Mouse (Mus musculus) left cerebral cortex, adult 2 months (tissue): ENCODE results near the gene Crtc1. TPM values are rescaled to one million over a fixed set of nuclear protein-coding genes. Genes with fewer than 3 reads are reported as not detected.

Experiments used
- DNase-seq, 2 experiments: peaks; one replicate each; pipeline ENCODE4 v3.0.0; 2021 to 2022; ENCODE audit warnings: low spot score in 2 of 2, mixed read lengths in 1 of 2; ENCODE audit errors: extremely low spot score in 1 of 2
- H3K27ac ChIP-seq: fragments of 200-600 bp; 2 replicates; pipeline ENCODE4 v1.8.1; 2022
- H3K4me3 ChIP-seq: fragments of 200-600 bp; 2 replicates; pipeline ENCODE4 v1.8.1; 2022
- CTCF ChIP-seq: fragments of 200-600 bp; IDR thresholded peaks from 2 replicates; pipeline ENCODE4 v1.8.1; 2022; ENCODE audit warnings: antibody characterized with exemption, mild to moderate bottlenecking, moderate library complexity
- intact Hi-C: fragments of 180-260 bp; cut with DNase I; formaldehyde crosslinking; loops from one replicate; pipeline ENCODE4 v1.15.1; 2025
- total RNA-seq, 2 experiments: library from RNA; stranded (reverse); gene quantifications; 2 replicates each; pipeline ENCODE4 v1.2.3; 2021

The Crtc1 gene
- total RNA-seq, 2 experiments from 2014 or later = 134 to 153 TPM

DNA sequence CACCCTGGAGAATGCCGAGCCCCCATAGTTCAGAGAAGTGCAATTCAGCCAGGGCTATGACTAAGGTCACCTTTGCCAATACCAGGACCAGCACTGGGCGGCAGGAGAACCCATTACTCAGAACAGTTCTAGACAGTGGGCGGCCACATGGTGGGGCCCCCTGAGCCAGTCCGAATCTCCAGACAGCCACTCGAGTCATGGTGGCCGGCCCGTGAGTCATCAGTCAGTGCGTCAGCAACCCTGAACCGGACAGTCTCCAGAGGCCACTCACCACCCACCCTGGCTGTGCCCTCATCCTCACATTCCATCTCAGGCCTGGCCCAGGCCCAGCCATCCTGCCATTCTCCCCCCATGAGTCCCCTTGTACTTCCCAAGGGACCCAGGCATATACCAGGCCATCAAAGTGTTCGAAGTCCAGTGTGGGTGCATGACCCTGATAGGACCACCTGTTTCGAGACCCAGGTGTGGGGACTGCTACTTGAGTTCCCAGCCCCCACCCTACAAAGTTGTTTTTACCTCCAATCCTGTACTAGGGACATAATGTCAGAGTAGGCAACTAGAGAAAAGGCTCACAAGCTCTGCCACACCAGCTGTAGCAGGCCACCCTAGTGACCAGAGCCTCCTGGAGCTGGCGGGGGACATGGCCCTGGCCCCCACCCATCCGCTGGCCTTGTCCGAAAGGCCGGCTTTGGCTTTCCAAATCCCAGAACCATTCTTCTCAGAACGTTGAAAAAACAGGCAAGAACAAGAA lies 22.6 kb upstream of the Crtc1 start:
- Histone ChIP-seq H3K4me3 (no peak overlapping the region), H3K27ac (peak overlapping the region; percentile 80)
- DNase-seq = no peak
- intact Hi-C loops = loop anchor here (2.0 kb wide), 1 partner anchor 43 kb away; no protein-coding TSS in a partner anchor
- TF ChIP-seq CTCF = no peak

DNA sequence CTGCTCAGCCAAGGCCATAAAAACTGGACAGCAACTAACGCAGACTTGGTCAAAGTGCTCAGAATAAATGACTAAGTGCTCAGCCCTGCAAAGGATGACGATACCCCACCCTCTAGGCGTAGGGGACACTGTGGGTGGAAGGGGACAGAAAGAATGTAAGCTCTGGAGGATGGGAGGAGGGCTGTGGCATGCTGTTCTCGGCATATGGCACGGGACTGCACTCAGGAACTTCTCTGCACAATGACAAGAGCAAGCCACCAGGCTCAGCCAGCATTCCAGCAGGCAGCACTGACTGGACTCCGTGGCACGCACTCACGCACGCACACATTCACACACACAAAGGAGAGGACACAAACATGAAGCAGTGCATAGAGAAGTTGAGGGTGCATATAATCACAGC lies 21.2 kb upstream of the Crtc1 start:
- DNase-seq = no peak
- no peak overlapping the region for H3K4me3 ChIP-seq
- peak overlapping the region; percentile 32; the same call in 1 of the 2 replicates for H3K27ac ChIP-seq
- intact Hi-C loops = no loop called here
- TF ChIP-seq CTCF = no peak

DNA sequence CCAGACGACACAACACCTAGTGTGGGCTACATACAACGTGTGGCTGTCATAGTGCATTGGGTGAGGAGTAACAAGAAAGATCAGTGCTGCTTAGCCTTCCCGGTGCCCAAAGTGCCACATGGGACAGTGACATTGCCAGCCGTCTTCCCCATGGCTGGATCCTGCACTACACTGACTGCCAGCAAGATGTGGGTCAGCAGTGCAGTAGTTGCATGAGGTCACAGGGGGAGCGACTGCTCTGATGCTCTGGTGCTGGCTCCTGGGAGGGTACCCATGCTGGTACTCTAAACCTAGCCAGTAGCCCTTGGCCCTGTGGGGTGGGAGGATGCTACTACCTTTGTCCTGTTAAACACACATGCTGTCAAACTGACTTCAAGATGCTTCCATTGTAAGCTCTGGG lies 20.8 kb upstream of the Crtc1 start:
- no peak for TF ChIP-seq CTCF
- intact Hi-C loops = no loop called here
- Histone ChIP-seq H3K27ac (peak overlapping the region; percentile 32; the same call in 1 of the 2 replicates), H3K4me3 (no peak overlapping the region)
- no peak for DNase-seq

DNA sequence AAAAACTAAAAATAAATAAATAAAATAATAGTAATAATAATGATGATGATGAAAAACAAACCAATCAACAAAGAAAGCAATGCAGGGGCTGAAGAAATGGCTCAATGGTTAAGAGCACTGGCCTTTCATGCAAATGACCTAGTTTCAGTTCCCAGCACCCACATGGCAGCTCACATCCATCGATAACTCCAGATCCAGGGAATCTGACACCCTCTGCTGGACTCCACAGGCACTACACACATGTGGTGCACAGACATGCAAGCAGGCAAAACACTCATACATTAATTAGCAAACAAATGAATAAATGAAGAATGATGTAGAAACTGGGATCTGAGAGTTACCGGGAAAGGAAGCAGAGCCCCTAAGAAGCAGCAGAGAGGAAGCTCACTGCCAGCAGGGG lies 20.3 kb upstream of the Crtc1 start:
- intact Hi-C loops = no loop called here
- H3K27ac ChIP-seq = no peak overlapping the region
- DNase-seq = no peak
- no peak overlapping the region for H3K4me3 ChIP-seq
- TF ChIP-seq CTCF = peak; percentile 12

- no peak overlapping the region for H3K27ac ChIP-seq
- no peak overlapping the region for H3K4me3 ChIP-seq
- no peak for TF ChIP-seq CTCF
- DNase-seq = no peak
- intact Hi-C loops = no loop called here
Measured at GRCm38 (mm10) chr8:70458462-70458861, 19.1 kb upstream of the Crtc1 start.

DNA sequence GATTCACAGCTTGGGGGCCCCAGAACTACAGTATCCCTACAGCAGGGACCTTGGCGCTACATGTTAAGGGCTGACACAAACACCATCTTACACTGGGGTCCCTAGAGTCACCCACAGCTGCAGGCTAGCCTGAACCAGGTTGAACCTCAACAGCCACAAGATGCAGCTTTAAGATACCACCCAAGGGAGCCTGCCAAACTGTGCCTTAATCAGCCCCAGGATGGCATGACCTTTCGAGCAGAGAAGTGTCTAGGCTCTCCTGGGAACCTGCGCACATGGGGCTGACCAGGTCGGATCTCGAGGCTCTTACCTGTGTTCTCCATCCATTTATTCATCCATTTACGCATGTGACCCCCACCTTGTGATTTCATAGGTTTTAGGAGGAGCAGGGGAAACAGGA lies 18.5 kb upstream of the Crtc1 start:
- Histone ChIP-seq H3K4me3 (no peak overlapping the region), H3K27ac (no peak overlapping the region)
- no peak for DNase-seq
- intact Hi-C loops = no loop called here
- no peak for TF ChIP-seq CTCF

- no peak overlapping the region for H3K27ac ChIP-seq
- no peak overlapping the region for H3K4me3 ChIP-seq
- TF ChIP-seq CTCF = no peak
- intact Hi-C loops = no loop called here
- no peak for DNase-seq
Measured at GRCm38 (mm10) chr8:70456996-70457395, 17.6 kb upstream of the Crtc1 start.

GRCm38 (mm10) chr8:70453852-70454251 lies 14.5 kb upstream of the Crtc1 start:
- DNase-seq = peak in 1 of 2 experiments; percentile 53
- no peak for TF ChIP-seq CTCF
- Histone ChIP-seq H3K27ac (peak overlapping the region; percentile 85), H3K4me3 (no peak overlapping the region)
- intact Hi-C loops = no loop called here

DNA sequence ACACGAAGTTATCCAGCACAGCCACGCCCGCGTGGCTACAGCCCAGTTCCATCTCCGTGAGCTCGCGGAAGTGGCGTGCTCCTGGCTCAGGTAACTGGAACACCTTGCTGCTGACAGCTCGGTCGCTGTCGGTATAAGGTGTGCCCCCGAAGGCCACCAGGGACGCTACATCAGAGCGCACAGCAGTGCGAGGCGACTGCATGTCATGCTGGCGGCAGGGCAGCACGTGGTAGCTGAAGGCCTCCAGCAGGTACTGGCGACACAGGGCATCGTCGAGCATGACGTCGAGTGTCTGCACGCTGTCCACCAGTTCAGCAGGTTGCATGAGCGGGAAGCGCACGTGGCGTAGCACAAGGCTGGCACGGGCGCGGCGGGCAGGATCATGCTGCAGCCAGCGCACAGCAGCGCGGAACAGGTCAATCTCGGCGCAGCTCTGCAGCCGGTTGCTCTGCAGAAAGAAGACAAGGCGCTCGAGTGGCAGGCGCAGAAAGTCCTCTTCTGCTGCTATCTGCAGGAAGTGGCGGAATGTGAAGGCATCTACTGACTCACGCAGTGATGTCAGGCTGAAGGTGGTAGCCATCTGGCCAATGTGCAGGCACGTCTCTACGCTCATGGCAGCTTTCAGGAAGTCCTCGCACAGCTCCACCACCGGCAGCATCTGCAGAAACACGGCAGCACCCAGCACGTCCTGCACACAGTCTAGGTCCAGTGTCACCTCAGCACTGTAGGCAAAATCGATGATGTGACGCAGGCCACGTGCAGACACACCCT lies 13.0 kb upstream of the Crtc1 start:
- DNase-seq = no peak
- TF ChIP-seq CTCF = no peak
- no peak overlapping the region for H3K4me3 ChIP-seq
- H3K27ac ChIP-seq = peak overlapping the region; percentile 85
- intact Hi-C loops = no loop called here

- peak in 1 of 2 experiments; percentile 44 for DNase-seq
- TF ChIP-seq CTCF = no peak; the same call in 1 of the 2 replicates
- intact Hi-C loops = loop anchor here (5.0 kb wide), 1 partner anchor 54 kb away; no protein-coding TSS in a partner anchor
- H3K4me3 ChIP-seq = no peak overlapping the region
- H3K27ac ChIP-seq = no peak overlapping the region
Measured at GRCm38 (mm10) chr8:70447639-70448420, 8.5 kb upstream of the Crtc1 start.

GRCm38 (mm10) chr8:70445988-70446387 lies 6.6 kb upstream of the Crtc1 start:
- H3K27ac ChIP-seq = no peak overlapping the region
- TF ChIP-seq CTCF = no peak
- intact Hi-C loops = loop anchor here (5.0 kb wide), 1 partner anchor 56 kb away; no protein-coding TSS in a partner anchor
- no peak for DNase-seq
- no peak overlapping the region for H3K4me3 ChIP-seq

DNA sequence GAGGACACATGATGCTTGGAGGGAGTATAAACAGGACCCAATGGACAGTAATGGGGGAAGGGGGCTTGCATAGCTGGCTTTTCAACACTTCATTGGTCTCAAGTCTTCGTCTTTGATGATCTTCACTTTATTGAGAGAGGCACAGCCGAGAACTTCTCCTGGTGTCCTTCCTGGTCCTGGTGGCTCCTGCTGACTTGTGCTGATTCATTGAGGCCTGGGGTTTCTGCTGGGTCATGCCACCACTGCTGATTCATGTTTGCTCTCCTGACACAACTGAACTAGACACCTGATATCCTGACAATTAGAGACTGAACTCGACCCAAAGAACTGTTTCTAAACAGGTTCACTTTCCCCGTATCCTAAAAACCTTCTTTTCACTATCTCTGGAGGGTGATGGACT lies 3.9 kb upstream of the Crtc1 start:
- TF ChIP-seq CTCF = no peak
- H3K4me3 ChIP-seq = no peak overlapping the region
- intact Hi-C loops = no loop called here
- DNase-seq = no peak
- H3K27ac ChIP-seq = no peak overlapping the region
